Mouse (Mus musculus) myocyte (in vitro differentiated cells): ENCODE data around the gene Srsf1. TPM values are rescaled to one million over a fixed set of nuclear protein-coding genes. Genes with fewer than 3 reads are reported as not detected.

Source experiments
- H3K27me3 ChIP-seq: one replicate; pipeline ENCODE4 v1.6.1; 2011; ENCODE audit not compliant: control insufficient read depth, insufficient read depth, insufficient read length
- H3K36me3 ChIP-seq: one replicate; pipeline ENCODE4 v1.6.1; 2011; ENCODE audit not compliant: control insufficient read depth, insufficient read depth
- H3K4me2 ChIP-seq: one replicate; pipeline ENCODE4 v1.6.1; 2011; ENCODE audit warnings: low read depth, control low read depth
- H3K4me3 ChIP-seq: one replicate; pipeline ENCODE4 v1.5.1; 2011; ENCODE audit warnings: mild to moderate bottlenecking, control low read depth, moderate library complexity
- H3K79me2 ChIP-seq: one replicate; pipeline ENCODE4 v1.6.1; 2011; ENCODE audit not compliant: control insufficient read depth, insufficient read depth
- H3ac ChIP-seq: one replicate; pipeline ENCODE4 v1.6.1; 2011; ENCODE audit not compliant: control insufficient read depth, insufficient read length
- CEBPB ChIP-seq: IDR thresholded peaks from 2 replicates; pipeline ENCODE4 v1.6.1; 2011; ENCODE audit warnings: mild to moderate bottlenecking, moderate library complexity; ENCODE audit not compliant: poor library complexity, insufficient read depth, severe bottlenecking
- E2F4 ChIP-seq: IDR thresholded peaks from one replicate; pipeline ENCODE4 v1.6.1; 2011; ENCODE audit warnings: mild to moderate bottlenecking, control low read depth, moderate library complexity; ENCODE audit not compliant: insufficient read depth
- MAX ChIP-seq: IDR thresholded peaks from one replicate; pipeline ENCODE4 v1.6.1; 2011; ENCODE audit warnings: low read depth, mild to moderate bottlenecking, control low read depth
- MYOD1 ChIP-seq, 3 experiments: IDR thresholded peaks; one replicate each; pipeline ENCODE4 v1.6.1; 2011; ENCODE audit warnings: control low read depth in 2 of 3, low read depth in 2 of 3, mild to moderate bottlenecking in 2 of 3, moderate library complexity in 1 of 3; ENCODE audit not compliant: insufficient read length in 2 of 3, control insufficient read depth in 1 of 3
- MYOG ChIP-seq, 3 experiments: IDR thresholded peaks; one replicate each; pipeline ENCODE4 v1.6.1; 2011; ENCODE audit warnings: control low read depth in 2 of 3, low read depth in 2 of 3, mild to moderate bottlenecking in 2 of 3; ENCODE audit not compliant: insufficient read length in 2 of 3, control insufficient read depth in 1 of 3, insufficient read depth in 1 of 3
- POLR2A ChIP-seq: IDR thresholded peaks from one replicate; pipeline ENCODE4 v1.6.1; 2011; ENCODE audit warnings: low read depth, mild to moderate bottlenecking, control low read depth, moderate library complexity; ENCODE audit not compliant: insufficient read length
- POLR2AphosphoS2 ChIP-seq: IDR thresholded peaks from one replicate; pipeline ENCODE4 v1.6.1; 2011; ENCODE audit warnings: low read depth, control low read depth; ENCODE audit not compliant: insufficient read length
- REST ChIP-seq: IDR thresholded peaks from one replicate; pipeline ENCODE4 v1.6.1; 2011; ENCODE audit warnings: mild to moderate bottlenecking, control low read depth, moderate library complexity; ENCODE audit not compliant: insufficient read depth, insufficient read length
- SRF ChIP-seq: IDR thresholded peaks from one replicate; pipeline ENCODE4 v1.6.1; 2011; ENCODE audit warnings: low read depth; ENCODE audit not compliant: control insufficient read depth, insufficient read length
- TCF12 ChIP-seq: IDR thresholded peaks from one replicate; pipeline ENCODE4 v1.6.1; 2011; ENCODE audit warnings: mild to moderate bottlenecking, control low read depth; ENCODE audit not compliant: poor library complexity, insufficient read depth, severe bottlenecking
- TCF3 ChIP-seq: IDR thresholded peaks from one replicate; pipeline ENCODE4 v1.6.1; 2011; ENCODE audit warnings: low read depth, control low read depth; ENCODE audit not compliant: insufficient read length
- USF1 ChIP-seq: IDR thresholded peaks from one replicate; pipeline ENCODE4 v1.6.1; 2011; ENCODE audit warnings: low read depth, mild to moderate bottlenecking, control low read depth, moderate library complexity
- polyA plus RNA-seq: library from polyadenylated mRNA; unstranded; fragments of >200 nt; fragmentation: generic; extraction: Trizol; gene quantifications from one replicate; pipeline ENCODE4 v1.2.1, GENCODE M21; 2012; ENCODE audit warnings: missing spikeins

Srsf1 gene
- polyA plus RNA-seq, 1 experiment = 69.9 TPM

GRCm38 (mm10) chr11:88030219-88030618 lies 17.0 kb upstream of the Srsf1 start:
- Histone ChIP-seq H3ac (no peak overlapping the region), H3K4me2 (no peak overlapping the region), H3K36me3 (no peaks in the 10 kb centered on the region), H3K4me3 (no peak overlapping the region), H3K27me3 (no peaks in the 10 kb centered on the region), H3K79me2 (no peaks in the 10 kb centered on the region)
- TF ChIP-seq REST = no peak

- H3K4me3 ChIP-seq = no peak overlapping the region
- no peaks in the 10 kb centered on the region for H3K27me3 ChIP-seq
Measured at GRCm38 (mm10) chr11:88030836-88031235, 16.3 kb upstream of the Srsf1 start.

GRCm38 (mm10) chr11:88031753-88032152 lies 15.4 kb upstream of the Srsf1 start:
- Histone ChIP-seq H3K27me3 (no peaks in the 10 kb centered on the region), H3K36me3 (no peaks in the 10 kb centered on the region), H3K4me3 (no peak overlapping the region), H3K4me2 (no peak overlapping the region), H3ac (no peak overlapping the region), H3K79me2 (no peaks in the 10 kb centered on the region)
- TF ChIP-seq POLR2AphosphoS2 = no peak
- no peak for TF ChIP-seq POLR2A
- TF ChIP-seq E2F4 = no peak

More at GRCm38 (mm10) chr11:88030836-88031235, 16.3 kb upstream of the Srsf1 start:
- TF ChIP-seq E2F4 (no peak), REST (no peak), CEBPB (no peak), MYOG (IDR thresholded peaks at IDR 0.05; ENCODE audit: control insufficient read depth in 1 of 3, insufficient read depth in 1 of 3, insufficient read length in 2 of 3, low read depth in 2 of 3) (no peak), POLR2A (no peak), POLR2AphosphoS2 (no peak), MYOD1 (IDR thresholded peaks at IDR 0.05; ENCODE audit: control insufficient read depth in 1 of 3, insufficient read length in 2 of 3, low read depth in 2 of 3) (no peak), SRF (no peak), MAX (no peak)
- Histone ChIP-seq H3K4me2 (no peak overlapping the region), H3K79me2 (no peaks in the 10 kb centered on the region), H3ac (no peak overlapping the region), H3K36me3 (no peaks in the 10 kb centered on the region)

GRCm38 (mm10) chr11:88035970-88036369 lies 11.2 kb upstream of the Srsf1 start:
- H3K36me3 ChIP-seq = no peaks in the 10 kb centered on the region
- TF ChIP-seq TCF3 (no peak), TCF12 (no peak), POLR2AphosphoS2 (no peak), MAX (no peak), CEBPB (no peak), MYOD1 (IDR thresholded peaks at IDR 0.05; ENCODE audit: control insufficient read depth in 1 of 3, insufficient read length in 2 of 3, low read depth in 2 of 3) (no peak), E2F4 (no peak), MYOG (IDR thresholded peaks at IDR 0.05; ENCODE audit: control insufficient read depth in 1 of 3, insufficient read depth in 1 of 3, insufficient read length in 2 of 3, low read depth in 2 of 3) (no peak), USF1 (no peak), REST (no peak), POLR2A (no peak), SRF (no peak)
- H3K4me2 ChIP-seq = no peak overlapping the region

GRCm38 (mm10) chr11:88036761-88037251 lies 10.4 kb upstream of the Srsf1 start:
- Histone ChIP-seq H3K4me3 (no peak overlapping the region), H3K4me2 (no peak overlapping the region), H3K27me3 (no peaks in the 10 kb centered on the region), H3K36me3 (no peaks in the 10 kb centered on the region), H3K79me2 (no peaks in the 10 kb centered on the region), H3ac (no peak overlapping the region)
- TF ChIP-seq REST (no peak), POLR2A (no peak), SRF (no peak), USF1 (no peak), E2F4 (no peak), POLR2AphosphoS2 (no peak), CEBPB (no peak), TCF3 (no peak), MYOD1 (IDR thresholded peaks at IDR 0.05; ENCODE audit: control insufficient read depth in 1 of 3, insufficient read length in 2 of 3, low read depth in 2 of 3) (no peak), TCF12 (no peak), MYOG (IDR thresholded peaks at IDR 0.05; ENCODE audit: control insufficient read depth in 1 of 3, insufficient read depth in 1 of 3, insufficient read length in 2 of 3, low read depth in 2 of 3) (no peak), MAX (no peak)

More at GRCm38 (mm10) chr11:88035970-88036369, 11.2 kb upstream of the Srsf1 start:
- Histone ChIP-seq H3K27me3 (no peaks in the 10 kb centered on the region), H3K4me3 (no peak overlapping the region), H3K79me2 (no peaks in the 10 kb centered on the region), H3ac (no peak overlapping the region)
